Mouse (Mus musculus) left cerebral cortex, adult 9 months (tissue): ENCODE data around the gene Tekt1.

Source experiments
- DNase-seq, 2 experiments: peaks; one replicate each; pipeline ENCODE4 v3.0.0; 2022; ENCODE audit warnings: low spot score in 2 of 2

The Tekt1 gene

GRCm38 (mm10) chr11:72362347-72362741 lies at the start of gene Tekt1:
TSS of gene Tekt1 (minus strand) at chr11:72362442.
- no peak for DNase-seq

GRCm38 (mm10) chr11:72411945-72412344 lies 49.7 kb upstream of the Tekt1 start:
- DNase-seq, result no peak

- peak in 1 of 2 experiments; percentile 27 for DNase-seq
These were observed 49.1 kb upstream of the Tekt1 start, which contains the start of gene Smtnl2 for GRCm38 (mm10) chr11:72411093-72411921. TSS of gene Smtnl2 (minus strand) at chr11:72411713.

GRCm38 (mm10) chr11:72410521-72411092 lies 48.4 kb upstream of the Tekt1 start:
- no peak for DNase-seq

- DNase-seq, result no peak
These were observed 47.6 kb upstream of the Tekt1 start for GRCm38 (mm10) chr11:72409649-72410385.

- no peak for DNase-seq
These were observed 46.4 kb upstream of the Tekt1 start for GRCm38 (mm10) chr11:72408451-72409170.

GRCm38 (mm10) chr11:72407574-72407973 lies 45.3 kb upstream of the Tekt1 start:
- no peak for DNase-seq

GRCm38 (mm10) chr11:72407081-72407480 lies 44.8 kb upstream of the Tekt1 start:
- DNase-seq, result no peak

- no peak for DNase-seq
These were observed 43.9 kb upstream of the Tekt1 start for GRCm38 (mm10) chr11:72406079-72406675.

- no peak for DNase-seq
These were observed 43.3 kb upstream of the Tekt1 start for GRCm38 (mm10) chr11:72405532-72405931.

GRCm38 (mm10) chr11:72402969-72403368 lies 40.7 kb upstream of the Tekt1 start:
- no peak for DNase-seq

GRCm38 (mm10) chr11:72402017-72402416 lies 39.8 kb upstream of the Tekt1 start:
- no peak for DNase-seq

- no peak for DNase-seq
These were observed 38.8 kb upstream of the Tekt1 start for GRCm38 (mm10) chr11:72401068-72401467.

- no peak for DNase-seq
These were observed 35.7 kb upstream of the Tekt1 start for GRCm38 (mm10) chr11:72397811-72398525.

- DNase-seq, result no peak
These were observed 34.8 kb upstream of the Tekt1 start for GRCm38 (mm10) chr11:72397072-72397471.

- DNase-seq, result no peak
These were observed 34.4 kb upstream of the Tekt1 start for GRCm38 (mm10) chr11:72396621-72397020.

- no peak for DNase-seq
These were observed 33.4 kb upstream of the Tekt1 start for GRCm38 (mm10) chr11:72395652-72396051.

GRCm38 (mm10) chr11:72394694-72395093 lies 32.5 kb upstream of the Tekt1 start:
- DNase-seq, result no peak

- no peak for DNase-seq
These were observed 31.4 kb upstream of the Tekt1 start for GRCm38 (mm10) chr11:72393669-72394068.

GRCm38 (mm10) chr11:72393243-72393642 lies 31.0 kb upstream of the Tekt1 start:
- no peak for DNase-seq

GRCm38 (mm10) chr11:72391181-72391580 lies 28.9 kb upstream of the Tekt1 start:
- no peak for DNase-seq
